Mouse (Mus musculus) thymus, postnatal 4 days (tissue): ENCODE measurements around the gene Kat6b.

Experiments used
- DNase-seq: peaks from one replicate; pipeline ENCODE4 v3.0.0; 2021

The Kat6b gene

GRCm38 (mm10) chr14:21719646-21720383 is 238.6 kb downstream of the Kat6b start:
- DNase-seq, result no peak

- DNase-seq, result no peak
Observed at GRCm38 (mm10) chr14:21720430-21721205, 239.4 kb downstream of the Kat6b start.
